Mouse (Mus musculus): ENCODE data around the gene Cdh13. TPM values are rescaled to one million over a fixed set of nuclear protein-coding genes. Genes with fewer than 3 reads are reported as not detected.

Cdh13 gene
- polyA plus RNA-seq, 1 experiment: 4.5 TPM

DNA sequence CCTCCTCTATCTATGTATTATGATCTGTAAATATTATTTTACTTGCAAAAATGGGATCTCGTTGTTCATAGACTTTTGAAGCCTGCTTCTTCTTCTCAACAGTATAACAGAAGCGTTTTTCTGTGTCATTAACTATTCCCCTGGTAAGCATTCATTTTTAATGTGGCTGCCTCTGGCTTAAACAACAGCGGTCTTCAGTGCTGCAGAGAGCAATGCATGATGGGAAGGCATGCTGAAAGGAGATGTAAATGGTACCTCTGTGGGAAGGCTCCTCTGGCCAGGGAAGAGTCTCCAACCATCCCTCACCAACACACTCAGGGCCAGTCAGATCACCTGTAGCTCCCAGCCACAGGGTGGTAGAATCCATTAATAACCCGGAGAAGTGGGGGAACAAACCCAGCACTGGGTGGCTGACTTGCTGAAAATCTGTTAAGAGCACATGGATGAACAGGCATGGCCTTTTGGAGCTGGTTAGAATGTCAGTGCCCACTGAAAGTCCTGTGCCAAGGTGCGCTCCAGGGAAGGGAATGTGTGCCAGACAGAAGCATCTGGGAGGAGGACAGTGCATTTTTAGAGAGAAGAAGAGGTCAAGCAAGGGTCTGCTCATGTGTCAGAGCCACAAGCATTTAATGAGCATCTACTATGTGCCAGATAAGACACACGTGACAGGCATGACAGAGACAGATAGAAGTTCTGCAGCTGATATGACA lies 893.8 kb downstream of the Cdh13 start:
- H3K4me3 ChIP-seq (ENCODE audit: control insufficient read depth, low read depth, low read length): no peak overlapping the region
- H3K4me1 ChIP-seq (ENCODE audit: control insufficient read depth, insufficient read depth, low read length): no peaks in the 10 kb centered on the region

DNA sequence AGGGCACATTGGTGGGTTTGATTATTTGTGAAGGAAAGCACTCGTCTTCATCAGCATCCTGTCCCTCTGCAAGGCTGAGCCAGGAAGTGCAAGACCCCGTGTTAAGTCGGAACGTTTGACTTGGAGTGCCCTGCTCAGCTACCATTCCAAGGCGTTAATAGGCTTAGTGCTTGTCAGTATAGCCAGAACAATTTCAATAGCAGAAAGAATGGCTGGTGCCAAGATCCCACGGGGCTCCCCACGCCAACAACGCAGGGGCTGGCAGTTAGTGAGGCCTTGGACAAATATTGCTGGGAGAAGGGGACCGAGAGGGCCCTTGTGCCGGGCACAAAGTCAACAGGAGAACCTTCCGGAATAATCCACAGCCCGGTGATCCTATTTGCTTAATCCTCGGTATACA lies 897.1 kb downstream of the Cdh13 start:
- H3K36me3 ChIP-seq (ENCODE audit: control insufficient read depth, insufficient read depth, low read length): no peaks in the 10 kb centered on the region
- TF ChIP-seq POLR2A (IDR thresholded peaks at IDR 0.05; ENCODE audit: control insufficient read depth, low read depth, low read length) (no peak), CTCF (IDR thresholded peaks at IDR 0.05; ENCODE audit: control insufficient read depth, insufficient read depth, insufficient replicate concordance, low read depth, low read length) (no peak)
- H3K4me1 ChIP-seq (ENCODE audit: control insufficient read depth, insufficient read depth, low read length): no peaks in the 10 kb centered on the region
- no peak overlapping the region for H3K4me3 ChIP-seq (ENCODE audit: control insufficient read depth, low read depth, low read length)
- no peak overlapping the region for H3K27ac ChIP-seq (ENCODE audit: control insufficient read depth, insufficient read depth, low read depth, low read length)
- H3K27me3 ChIP-seq (ENCODE audit: control insufficient read depth, insufficient read depth, low read length): no peaks in the 10 kb centered on the region

More for the DNA sequence above, 893.8 kb downstream of the Cdh13 start:
- no peak overlapping the region for H3K27ac ChIP-seq (ENCODE audit: control insufficient read depth, insufficient read depth, low read depth, low read length)
- TF ChIP-seq CTCF (IDR thresholded peaks at IDR 0.05; ENCODE audit: control insufficient read depth, insufficient read depth, insufficient replicate concordance, low read depth, low read length): no peak
- TF ChIP-seq POLR2A (IDR thresholded peaks at IDR 0.05; ENCODE audit: control insufficient read depth, low read depth, low read length): no peak
- H3K36me3 ChIP-seq (ENCODE audit: control insufficient read depth, insufficient read depth, low read length): no peaks in the 10 kb centered on the region
- H3K27me3 ChIP-seq (ENCODE audit: control insufficient read depth, insufficient read depth, low read length): no peaks in the 10 kb centered on the region

DNA sequence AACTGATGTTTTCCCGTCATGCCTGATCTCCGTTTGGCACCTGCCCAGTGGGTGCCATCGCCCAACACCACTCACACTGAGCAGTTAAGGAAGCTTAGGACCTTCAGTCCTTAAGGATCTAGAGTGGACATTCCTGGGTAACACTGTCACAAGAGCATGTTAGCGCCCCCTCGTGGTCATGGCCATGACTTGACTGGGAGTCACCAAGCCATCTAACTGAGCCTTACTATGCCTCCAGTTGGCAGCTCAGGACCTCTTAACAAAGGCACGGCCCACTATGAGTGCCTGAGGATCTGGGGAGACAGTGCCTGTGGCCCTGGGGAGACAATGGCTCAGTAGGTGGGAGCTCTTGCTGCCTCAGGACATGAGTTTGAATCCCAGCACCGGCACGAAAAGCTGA lies 912.2 kb downstream of the Cdh13 start:
- no peak overlapping the region for H3K27ac ChIP-seq (ENCODE audit: control insufficient read depth, insufficient read depth, low read depth, low read length)
- no peaks in the 10 kb centered on the region for H3K27me3 ChIP-seq (ENCODE audit: control insufficient read depth, insufficient read depth, low read length)
- TF ChIP-seq POLR2A (IDR thresholded peaks at IDR 0.05; ENCODE audit: control insufficient read depth, low read depth, low read length) (no peak), CTCF (IDR thresholded peaks at IDR 0.05; ENCODE audit: control insufficient read depth, insufficient read depth, insufficient replicate concordance, low read depth, low read length) (peak; percentile 61; the same call in 1 of the 2 replicates)
- H3K36me3 ChIP-seq (ENCODE audit: control insufficient read depth, insufficient read depth, low read length): no peaks in the 10 kb centered on the region
- no peaks in the 10 kb centered on the region for H3K4me1 ChIP-seq (ENCODE audit: control insufficient read depth, insufficient read depth, low read length)
- no peak overlapping the region for H3K4me3 ChIP-seq (ENCODE audit: control insufficient read depth, low read depth, low read length)

DNA sequence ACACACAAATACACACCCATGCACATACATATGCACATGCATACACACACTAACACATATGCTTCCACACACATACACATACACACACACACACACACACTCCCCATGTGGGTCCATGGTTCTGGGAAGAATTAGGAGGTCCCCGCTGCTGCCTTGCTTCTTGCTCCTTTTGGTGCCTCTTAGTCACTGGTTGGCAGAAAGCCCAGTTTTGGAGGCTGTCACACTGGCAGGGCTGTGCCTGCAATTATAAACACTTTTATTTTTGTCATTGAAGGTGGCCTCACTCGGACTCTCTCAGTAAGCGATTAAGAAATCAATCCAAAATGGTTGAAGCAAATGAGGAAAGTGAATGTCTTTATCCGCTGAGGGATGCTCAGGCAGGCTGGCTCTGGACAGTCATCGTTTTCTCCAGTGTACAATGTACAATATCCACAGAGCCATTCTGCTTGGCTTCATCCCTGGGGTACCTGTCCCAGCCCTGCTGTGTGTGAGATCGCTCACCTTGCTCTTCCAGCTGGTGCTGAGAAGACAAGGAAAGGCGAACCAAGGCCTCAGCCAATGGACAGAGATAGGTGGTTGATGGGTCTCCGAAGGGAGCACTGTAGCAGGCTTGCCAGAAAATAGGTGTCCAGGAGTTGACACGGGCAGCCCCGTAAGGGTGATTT lies 913.1 kb downstream of the Cdh13 start:
- H3K27ac ChIP-seq (ENCODE audit: control insufficient read depth, insufficient read depth, low read depth, low read length): no peak overlapping the region
- H3K36me3 ChIP-seq (ENCODE audit: control insufficient read depth, insufficient read depth, low read length): no peaks in the 10 kb centered on the region
- no peaks in the 10 kb centered on the region for H3K4me1 ChIP-seq (ENCODE audit: control insufficient read depth, insufficient read depth, low read length)
- H3K27me3 ChIP-seq (ENCODE audit: control insufficient read depth, insufficient read depth, low read length): no peaks in the 10 kb centered on the region
- no peak for TF ChIP-seq CTCF (IDR thresholded peaks at IDR 0.05; ENCODE audit: control insufficient read depth, insufficient read depth, insufficient replicate concordance, low read depth, low read length)
- no peak for TF ChIP-seq POLR2A (IDR thresholded peaks at IDR 0.05; ENCODE audit: control insufficient read depth, low read depth, low read length)
- no peak overlapping the region for H3K4me3 ChIP-seq (ENCODE audit: control insufficient read depth, low read depth, low read length)

DNA sequence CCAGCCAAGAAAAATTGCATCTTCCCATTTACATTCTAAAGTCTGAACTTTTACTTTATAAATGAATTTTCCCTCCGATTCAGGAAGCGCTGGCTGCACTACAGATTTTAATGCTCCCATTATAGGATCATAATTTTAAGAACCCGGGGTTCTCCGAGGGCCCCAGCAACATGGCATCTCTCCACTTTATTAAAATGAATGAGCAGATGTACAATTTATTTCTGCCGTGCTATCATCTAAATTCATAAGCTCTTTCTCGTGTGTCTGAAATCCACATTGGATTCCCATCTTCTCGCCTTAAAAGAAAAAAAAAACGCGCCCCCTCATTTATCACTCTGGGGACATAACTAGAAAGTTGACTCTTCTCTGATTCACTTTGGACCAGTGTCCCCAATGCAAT lies 925.0 kb downstream of the Cdh13 start:
- no peak overlapping the region for H3K27ac ChIP-seq (ENCODE audit: control insufficient read depth, insufficient read depth, low read depth, low read length)
- no peaks in the 10 kb centered on the region for H3K27me3 ChIP-seq (ENCODE audit: control insufficient read depth, insufficient read depth, low read length)
- H3K4me1 ChIP-seq (ENCODE audit: control insufficient read depth, insufficient read depth, low read length): no peaks in the 10 kb centered on the region
- no peak for TF ChIP-seq POLR2A (IDR thresholded peaks at IDR 0.05; ENCODE audit: control insufficient read depth, low read depth, low read length)
- TF ChIP-seq CTCF (IDR thresholded peaks at IDR 0.05; ENCODE audit: control insufficient read depth, insufficient read depth, insufficient replicate concordance, low read depth, low read length): no peak
- no peak overlapping the region for H3K4me3 ChIP-seq (ENCODE audit: control insufficient read depth, low read depth, low read length)
- no peaks in the 10 kb centered on the region for H3K36me3 ChIP-seq (ENCODE audit: control insufficient read depth, insufficient read depth, low read length)

DNA sequence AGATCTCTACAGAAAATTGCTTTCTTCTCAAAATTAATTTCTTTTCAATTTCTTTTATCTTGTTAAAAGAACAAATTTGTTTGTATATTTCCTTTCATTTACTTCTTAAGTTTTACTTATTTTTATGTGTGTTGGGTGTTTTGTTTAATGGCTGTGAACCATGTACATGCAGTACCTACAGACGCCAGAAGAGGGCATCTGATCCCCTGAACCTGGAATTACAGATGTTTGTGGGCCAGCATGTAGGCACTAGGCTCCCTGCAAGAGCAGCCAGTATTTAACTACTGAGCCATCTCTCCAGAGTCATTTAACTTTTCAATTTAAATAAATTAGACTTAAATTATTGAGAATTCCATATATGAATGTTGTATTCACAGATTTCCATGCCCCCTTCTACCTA lies 941.0 kb downstream of the Cdh13 start:
- no peaks in the 10 kb centered on the region for H3K4me1 ChIP-seq (ENCODE audit: control insufficient read depth, insufficient read depth, low read length)
- TF ChIP-seq POLR2A (IDR thresholded peaks at IDR 0.05; ENCODE audit: control insufficient read depth, low read depth, low read length) (no peak), CTCF (IDR thresholded peaks at IDR 0.05; ENCODE audit: control insufficient read depth, insufficient read depth, insufficient replicate concordance, low read depth, low read length) (peak; percentile 24; the same call in 1 of the 2 replicates)
- H3K27ac ChIP-seq (ENCODE audit: control insufficient read depth, insufficient read depth, low read depth, low read length): no peak overlapping the region
- no peaks in the 10 kb centered on the region for H3K36me3 ChIP-seq (ENCODE audit: control insufficient read depth, insufficient read depth, low read length)
- H3K27me3 ChIP-seq (ENCODE audit: control insufficient read depth, insufficient read depth, low read length): no peaks in the 10 kb centered on the region
- H3K4me3 ChIP-seq (ENCODE audit: control insufficient read depth, low read depth, low read length): no peak overlapping the region

DNA sequence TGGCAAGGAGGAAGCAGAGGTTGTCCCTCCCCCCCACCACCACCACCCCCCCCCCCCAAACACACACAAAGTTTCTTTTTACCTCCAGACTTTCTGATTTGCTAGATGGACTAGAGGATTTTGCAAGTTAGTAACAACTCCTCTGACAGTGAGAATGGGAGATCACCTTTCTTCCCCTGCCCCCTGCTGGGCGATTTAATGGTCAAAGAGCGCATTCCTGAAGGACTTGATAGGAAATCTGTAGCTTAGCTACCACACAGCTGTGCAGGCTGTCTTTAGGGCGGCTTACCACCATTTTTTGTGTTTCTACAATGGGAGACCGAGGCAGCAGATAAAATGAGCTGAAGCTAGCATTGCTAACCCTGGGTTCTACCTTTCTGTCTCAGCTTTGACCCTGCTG lies 961.6 kb downstream of the Cdh13 start:
- TF ChIP-seq CTCF (IDR thresholded peaks at IDR 0.05; ENCODE audit: control insufficient read depth, insufficient read depth, insufficient replicate concordance, low read depth, low read length): no peak
- TF ChIP-seq POLR2A (IDR thresholded peaks at IDR 0.05; ENCODE audit: control insufficient read depth, low read depth, low read length): no peak
- Histone ChIP-seq H3K27me3 (ENCODE audit: control insufficient read depth, insufficient read depth, low read length) (no peaks in the 10 kb centered on the region), H3K36me3 (ENCODE audit: control insufficient read depth, insufficient read depth, low read length) (no peaks in the 10 kb centered on the region), H3K27ac (ENCODE audit: control insufficient read depth, insufficient read depth, low read depth, low read length) (no peak overlapping the region), H3K4me3 (ENCODE audit: control insufficient read depth, low read depth, low read length) (no peak overlapping the region), H3K4me1 (ENCODE audit: control insufficient read depth, insufficient read depth, low read length) (no peaks in the 10 kb centered on the region)
